Mouse (Mus musculus) liver, adult 2 months (tissue): Measurements from ENCODE around the gene Clcn7.

ENCODE experiments used
- CTCF ChIP-seq: fragments of 200-500 bp; IDR thresholded peaks from 2 replicates; pipeline ENCODE4 v1.5.1; 2011; ENCODE audit warnings: low read depth, low read length, control low read depth
- POLR2A ChIP-seq: fragments of 200-500 bp; IDR thresholded peaks from 2 replicates; pipeline ENCODE4 v1.6.1; 2011; ENCODE audit warnings: low read length, control low read depth; ENCODE audit not compliant: insufficient read depth; ENCODE audit errors: extremely low read depth

- TF ChIP-seq CTCF (no peak), POLR2A (no peak)
These were observed 44.0 kb upstream of the Clcn7 start for GRCm38 (mm10) chr17:25089158-25089557.
